In the genomic region with DNA sequence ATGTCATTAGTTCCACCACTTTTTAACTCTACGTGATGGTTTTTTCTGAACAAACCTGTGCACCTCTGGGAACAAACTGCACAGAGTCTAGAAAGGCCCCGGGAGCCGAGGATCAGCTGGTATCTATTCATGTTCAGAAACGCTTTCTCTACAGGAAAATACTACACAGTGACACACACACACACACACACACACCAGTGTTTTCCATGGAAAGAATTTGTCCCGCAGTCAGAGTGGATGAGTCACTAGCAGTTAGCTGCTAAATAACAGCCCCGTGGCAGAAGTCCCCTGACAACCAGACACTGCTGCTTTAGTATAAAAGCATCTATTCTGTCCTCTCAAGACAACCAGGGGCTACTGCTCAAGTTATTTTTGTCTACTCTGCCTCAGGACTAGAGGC, we compare ENCODE assay signal across 10 mouse cellular contexts.
A peak's percentile ranks its signal among the peaks of the same experiment; 100 is the strongest.
DNase-seq lines count a peak whose midpoint lies in the region.
"Had no signal": no experiment of that assay in that cellular context is flagged by ENCODE, and none has a peak within 500 bp of the region (broad histone marks: within the 10 kb centered on the region; RNA-seq: fewer than 3 reads in every experiment).

No protein-coding gene starts in this region.

- DNase-seq in adrenal gland, postnatal 10 days, result peak; percentile 41
- DNase-seq in adrenal gland, postnatal 25 days, result no peak
- peak; percentile 30 for DNase-seq in layer of hippocampus, adult 9-10 months (ENCODE audit: low spot score)
- DNase-seq in layer of hippocampus, adult 9-11 months, result no peak
- DNase-seq in MN1 (ENCODE audit: low spot score), result peak; percentile 67
- DNase-seq in heart, postnatal 4 days, result peak; percentile 45
- DNase-seq in embryo, embryonic 10.5 days (ENCODE audit: low spot score), result no peak
- DNase-seq in layer of hippocampus, postnatal 36 days, result no peak
- DNase-seq: kidney, adult 8-10 months; liver, embryonic 13.5 days had no signal

Comparison
In these comparisons a context has a peak if more than half of its experiments do, and no peak if none do; other contexts are left out.
1. DNase-seq: peak in adrenal gland, postnatal 10 days (single experiment), layer of hippocampus, adult 9-10 months (single experiment), MN1 (single experiment) and heart, postnatal 4 days (single experiment); none in adrenal gland, postnatal 25 days (single experiment), layer of hippocampus, adult 9-11 months (single experiment), embryo, embryonic 10.5 days (single experiment) and layer of hippocampus, postnatal 36 days (0 of 2).